Mouse (Mus musculus) 416B (cell line): ENCODE results near the gene Spag7.

ENCODE experiments used
- DNase-seq: peaks from one replicate; pipeline ENCODE4 v3.0.0; 2011; ENCODE audit warnings: low read depth

Spag7 gene

GRCm38 (mm10) chr11:70668771-70669505 lies at the start of gene Spag7:
Spag7 (minus strand) TSS chr11:70669416.
- DNase-seq = peak; percentile 100

GRCm38 (mm10) chr11:70718481-70718880 lies 49.3 kb upstream of the Spag7 start:
- DNase-seq = no peak

DNA sequence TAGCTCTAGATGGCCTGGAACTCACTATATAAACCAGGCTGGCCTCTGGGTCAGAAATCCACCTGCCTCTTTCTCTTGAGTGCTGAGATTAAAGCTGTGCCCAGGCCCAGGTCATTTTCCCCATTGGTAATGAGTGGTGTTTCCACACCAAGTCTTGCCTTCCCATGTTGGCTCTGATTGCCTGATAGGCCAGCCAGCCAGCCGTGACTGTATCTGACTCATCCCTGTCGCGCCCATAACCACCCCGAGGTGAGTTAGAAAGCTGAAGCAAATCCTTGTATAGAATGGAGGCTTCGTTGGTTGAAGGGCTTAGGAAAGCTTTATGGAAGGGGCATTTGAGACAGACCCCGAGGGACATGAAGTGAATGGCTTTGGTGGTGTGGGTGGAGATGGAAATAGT lies 46.6 kb upstream of the Spag7 start:
- DNase-seq = peak; percentile 29

- DNase-seq = no peak
Measured at GRCm38 (mm10) chr11:70713222-70713621, 44.0 kb upstream of the Spag7 start.

DNA sequence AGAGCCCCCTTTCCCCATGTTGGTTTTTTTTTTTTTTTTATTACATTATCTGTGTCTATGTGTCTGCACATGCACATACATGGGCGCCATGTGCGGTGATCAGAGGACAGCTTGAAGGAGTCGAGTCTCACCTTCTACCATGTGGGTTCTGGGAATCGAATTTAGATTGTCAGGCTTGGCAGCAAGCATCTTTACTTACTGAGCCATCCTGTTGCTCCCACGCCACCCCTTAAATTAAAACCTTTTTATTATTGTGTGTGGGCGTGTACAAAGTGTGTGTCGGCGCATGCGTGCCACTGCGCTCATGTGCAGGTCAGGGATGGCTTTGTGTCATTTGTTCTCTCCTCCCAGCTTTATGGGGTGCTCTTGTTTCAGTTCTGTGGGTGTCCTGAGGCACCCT lies 41.8 kb upstream of the Spag7 start:
- no peak for DNase-seq

GRCm38 (mm10) chr11:70706127-70706526 lies 36.9 kb upstream of the Spag7 start:
- DNase-seq = no peak

GRCm38 (mm10) chr11:70702781-70703180 lies 33.6 kb upstream of the Spag7 start:
- no peak for DNase-seq

DNA sequence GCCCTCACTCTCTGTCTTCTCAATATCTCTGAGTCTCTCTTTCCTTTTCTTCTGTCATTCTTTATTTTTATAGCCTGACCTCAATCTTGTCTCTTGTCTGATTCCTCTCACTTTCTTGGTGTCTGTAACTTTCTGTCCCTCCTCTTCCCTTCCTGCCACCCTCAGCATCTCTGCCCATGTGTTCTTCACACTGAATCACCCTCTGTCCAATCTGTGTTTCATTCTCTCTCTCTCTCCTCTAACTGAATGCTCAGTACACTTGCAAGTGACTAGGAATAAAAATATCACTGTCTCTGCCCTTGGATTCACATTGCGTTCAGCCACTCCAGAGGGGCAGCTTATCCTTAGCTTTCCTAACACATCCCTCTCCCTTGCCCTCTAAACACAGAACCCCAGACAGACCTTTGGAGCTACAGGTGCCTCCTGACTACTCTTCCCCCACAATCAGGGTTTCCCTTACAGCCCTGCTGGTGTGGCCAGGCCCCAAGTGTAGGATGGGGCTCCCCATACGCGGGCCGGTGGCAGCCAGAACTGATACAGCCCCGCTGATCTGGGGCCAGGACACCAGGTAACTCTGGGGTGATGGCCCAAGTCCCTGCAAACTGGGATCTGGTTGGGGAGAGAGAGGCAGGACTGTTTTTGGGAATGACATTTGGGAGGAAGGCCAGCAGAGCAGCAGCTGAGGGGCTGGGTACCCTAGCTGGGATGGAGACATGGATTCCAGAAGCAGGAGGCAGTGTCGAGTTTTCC lies 32.9 kb upstream of the Spag7 start:
- no peak for DNase-seq

- no peak for DNase-seq
Measured at GRCm38 (mm10) chr11:70701221-70701955, 32.2 kb upstream of the Spag7 start.

DNA sequence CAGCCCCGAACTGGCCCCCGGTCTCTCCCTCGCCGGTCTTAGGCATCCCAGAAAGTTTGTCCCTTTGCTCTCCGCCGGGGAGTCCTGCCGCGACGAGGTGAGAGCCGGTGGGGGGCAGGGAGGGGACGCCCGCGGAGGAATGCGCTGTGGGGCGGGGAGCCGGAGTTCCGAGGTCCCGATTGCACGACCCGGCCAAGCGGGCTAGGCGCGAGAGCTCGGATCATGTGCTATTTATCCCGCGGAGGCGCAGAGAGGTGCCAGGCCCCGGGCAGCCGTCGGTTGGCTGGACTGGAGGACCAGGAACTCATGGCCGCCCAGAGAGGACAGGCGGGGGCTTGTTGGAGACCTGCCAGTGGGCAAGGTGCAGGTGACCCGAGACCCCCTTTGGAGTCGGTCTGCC lies 31.4 kb upstream of the Spag7 start:
- DNase-seq = peak; percentile 24

DNA sequence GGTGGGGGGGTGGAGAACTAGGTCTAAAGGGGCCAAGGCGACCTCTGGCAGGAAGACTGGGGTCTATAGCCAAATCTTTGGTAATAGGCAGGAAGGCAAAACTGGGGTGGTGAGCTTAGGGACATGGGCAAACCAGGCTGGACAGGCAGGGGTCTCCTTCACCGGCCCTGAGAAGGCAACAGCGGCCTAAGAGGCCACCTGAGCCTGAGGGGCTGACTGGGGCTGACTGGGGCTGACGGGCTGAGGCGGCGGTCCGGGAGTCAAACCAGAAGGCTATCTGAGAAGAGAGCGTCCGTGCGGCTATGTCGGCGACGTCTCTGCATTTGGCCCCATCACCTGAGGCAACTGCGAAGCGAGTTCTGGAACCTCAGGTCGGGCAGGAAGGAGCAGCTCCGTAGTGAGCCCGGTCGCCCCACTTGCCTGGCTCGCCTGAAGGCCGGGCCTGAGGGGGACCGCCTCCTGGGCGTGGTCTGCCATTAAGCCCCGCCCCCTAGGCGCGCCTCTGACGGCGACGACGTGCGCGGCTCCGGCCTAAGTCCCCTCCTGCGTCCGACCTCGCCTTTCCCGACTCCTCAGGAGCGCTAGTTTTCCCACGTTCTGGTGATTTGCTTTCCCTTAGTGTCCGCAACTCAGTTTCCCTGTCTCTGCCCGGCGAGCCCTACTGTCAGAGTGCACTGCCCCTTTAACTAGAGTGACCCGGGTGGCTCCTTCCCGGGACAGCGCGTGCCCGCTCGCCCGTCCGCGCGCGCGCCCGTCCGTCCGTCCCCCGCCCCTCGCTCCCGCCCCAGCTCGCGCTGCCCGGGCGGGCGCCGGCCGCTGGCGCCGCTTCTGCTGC lies 30.7 kb upstream of the Spag7 start, which contains the start of the genes Inca1 and Kif1c:
TSS of gene Inca1 (minus strand) at position 434 of the 835 bp plus-strand sequence.
TSS of gene Kif1c (plus strand) at position 827 of the 835 bp plus-strand sequence.
- peak; percentile 90 for DNase-seq

DNA sequence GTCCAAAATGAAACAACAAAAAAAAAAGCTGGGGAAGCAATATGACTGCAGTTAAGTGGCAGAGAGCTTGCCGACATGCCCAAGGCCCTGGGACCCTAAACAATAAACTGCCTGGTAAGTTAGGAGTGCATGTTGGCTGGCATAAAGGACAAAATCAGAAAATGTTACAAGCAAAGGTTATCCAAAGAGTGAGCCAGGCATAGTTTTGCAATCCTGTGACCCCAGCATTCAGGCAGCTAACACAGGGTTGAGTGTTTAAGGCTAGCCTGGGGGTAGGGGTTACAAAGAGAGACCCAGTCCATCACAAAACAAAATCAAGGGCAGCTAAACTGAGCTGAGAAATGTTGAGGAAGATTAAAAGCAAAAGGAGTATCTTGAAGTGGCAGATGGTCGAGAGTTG lies 29.8 kb upstream of the Spag7 start:
- DNase-seq = no peak

DNA sequence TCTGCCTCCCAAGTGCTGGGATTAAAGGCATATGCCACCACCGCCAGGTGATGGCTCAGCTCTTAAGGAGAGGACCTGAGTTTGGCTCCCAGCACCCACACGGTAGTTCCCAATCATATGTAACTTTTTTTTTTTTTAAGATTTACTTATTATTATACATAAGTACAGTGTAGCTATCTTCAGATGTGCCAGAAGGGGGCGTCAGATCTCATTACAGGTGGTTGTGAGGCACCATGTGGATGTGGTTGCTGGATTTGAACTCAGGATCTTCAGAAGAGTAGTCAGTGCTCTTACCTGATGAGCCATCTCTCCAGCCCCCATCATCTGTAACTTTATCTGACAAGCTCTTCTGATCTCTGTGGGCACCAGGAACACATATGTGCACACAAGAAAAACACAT lies 28.2 kb upstream of the Spag7 start:
- DNase-seq = peak; percentile 49

DNA sequence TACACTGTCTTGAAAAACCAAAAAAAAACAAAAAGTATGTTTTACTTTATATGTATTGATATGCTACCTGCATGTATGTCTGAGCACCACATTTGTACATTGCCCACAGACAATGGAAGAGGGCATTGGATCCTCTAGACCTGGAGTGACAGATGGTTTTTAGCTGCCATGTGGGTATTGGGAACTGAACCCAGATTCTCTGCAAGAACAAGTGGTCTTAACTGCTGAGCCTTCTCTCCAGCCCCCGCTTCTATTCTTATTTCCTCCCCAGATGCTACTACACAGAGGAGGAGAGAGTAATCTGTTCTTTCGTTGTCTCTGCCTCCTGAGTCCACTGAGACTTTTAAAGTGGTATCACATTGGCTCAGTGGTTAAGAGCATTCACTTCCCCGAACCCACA lies 24.3 kb upstream of the Spag7 start:
- no peak for DNase-seq

GRCm38 (mm10) chr11:70689578-70689977 lies 20.4 kb upstream of the Spag7 start:
- DNase-seq = no peak

DNA sequence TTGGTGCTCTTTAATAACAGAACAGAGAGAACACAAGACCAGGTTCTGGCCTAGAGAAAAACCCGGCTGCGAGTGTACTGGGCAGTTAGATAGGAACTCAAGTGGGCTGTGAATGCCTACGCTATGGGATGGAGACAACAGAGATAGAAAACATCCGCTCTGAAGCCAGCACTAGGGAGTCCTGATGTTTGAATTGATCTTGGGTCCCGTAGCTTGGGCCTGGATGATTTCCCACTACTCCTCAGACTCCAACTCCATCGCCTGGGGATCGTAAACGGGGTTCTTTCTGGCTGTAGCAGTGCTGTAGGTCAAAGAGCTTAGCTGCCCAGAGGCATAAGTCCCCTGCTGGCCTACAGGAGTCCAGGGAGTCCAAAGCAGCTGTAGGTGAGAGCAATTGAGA lies 19.2 kb upstream of the Spag7 start:
- DNase-seq = no peak

DNA sequence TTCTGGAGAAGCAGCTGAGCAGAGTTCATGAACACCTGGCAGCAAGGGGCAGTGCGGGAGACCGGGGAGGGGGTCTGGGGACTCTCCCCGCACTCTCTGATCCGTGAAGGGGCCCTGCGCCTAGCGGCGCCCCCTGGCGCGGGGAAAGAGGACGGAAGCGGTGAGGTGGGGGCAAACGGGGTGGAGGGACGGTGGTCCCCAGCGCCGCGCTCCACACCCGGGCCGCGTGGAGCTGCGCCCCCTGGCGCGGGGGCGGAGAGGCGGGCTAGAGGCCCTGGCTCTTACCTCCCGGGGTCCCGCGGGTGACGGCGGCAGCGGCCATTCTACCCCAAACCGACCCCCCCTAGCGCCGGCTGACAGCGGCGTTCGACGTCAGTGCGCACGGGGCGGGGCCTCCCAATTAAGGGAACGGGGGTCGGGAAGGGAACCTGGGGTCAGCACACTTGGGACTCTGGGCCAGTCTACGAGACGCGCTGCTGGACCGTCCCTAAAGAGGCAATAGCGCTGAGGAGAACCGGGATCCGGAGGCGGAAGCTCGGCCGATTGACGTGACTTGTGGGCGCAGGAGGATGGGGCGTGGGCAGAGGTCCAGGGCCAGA lies 18.5 kb upstream of the Spag7 start, which contains the start of gene Camta2:
TSS of gene Camta2 (minus strand) at position 505 of the 599 bp plus-strand sequence.
- peak; percentile 82 for DNase-seq

GRCm38 (mm10) chr11:70686901-70687566 lies 17.8 kb upstream of the Spag7 start:
- peak; percentile 30 for DNase-seq

DNA sequence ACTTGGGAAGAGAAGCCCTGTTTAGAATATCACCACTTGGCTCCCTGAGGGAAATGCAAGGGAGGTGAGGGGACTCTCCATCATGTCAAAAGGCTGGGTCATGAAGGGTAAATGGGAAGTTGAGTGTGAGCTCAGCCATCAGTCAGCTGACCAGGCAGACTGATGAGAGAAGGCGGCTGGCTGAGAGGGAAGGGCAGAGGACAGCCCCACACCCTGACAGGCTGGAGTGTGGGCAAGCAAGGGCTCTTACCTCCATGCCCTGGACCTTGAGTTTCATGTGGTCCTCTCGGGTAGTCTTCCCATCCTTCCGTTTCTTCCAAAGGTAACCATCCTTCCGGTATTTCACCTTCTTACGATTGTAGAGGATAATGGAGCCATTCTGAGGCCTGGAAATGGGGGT lies 14.4 kb upstream of the Spag7 start:
- no peak for DNase-seq

GRCm38 (mm10) chr11:70681897-70682581 lies 12.8 kb upstream of the Spag7 start:
- DNase-seq = peak; percentile 58
